Mouse (Mus musculus): ENCODE results near the gene Trpc2. TPM values are rescaled to one million over a fixed set of nuclear protein-coding genes. Genes with fewer than 3 reads are reported as not detected.
"Not testable (repeated sequence)": the region's sequence is repeated elsewhere in the genome, so short reads cannot be mapped to it uniquely, and the experiment has no call there.

The Trpc2 gene
- polyA plus RNA-seq (2014; fragmentation: Nextera tagmentation; extraction: Ambion mirVana) = not detected in 2 replicates

- no peak within 1 kb of the TSS for H3K4me3 ChIP-seq (ENCODE audit: low read depth, low read length)
- no peaks in the 10 kb centered on the region for H3K4me1 ChIP-seq (ENCODE audit: control insufficient read depth, insufficient read depth, low read length)
- no peak for ATAC-seq (replicated peaks; ENCODE audit: insufficient number of reproducible peaks, low FRiP score, low TSS enrichment)
- H3K4me2 ChIP-seq = no peak within 1 kb of the TSS
- 89% methylated on average over 5 of the region's 5 CpGs for whole genome bisulfite sequencing (ENCODE audit: insufficient replicate concordance)
- H3K27me3 ChIP-seq (ENCODE audit: control insufficient read depth, insufficient read depth, low read length) = no peaks in the 10 kb centered on the region
- peaks cover 30% of the 10 kb centered on the region for H3K36me3 ChIP-seq (ENCODE audit: control insufficient read depth, insufficient read depth, low read length)
- H3K9me3 ChIP-seq (replicated peaks; ENCODE audit: control insufficient read depth, low read length) = no peaks in the 10 kb centered on the region
- H3K27ac ChIP-seq (ENCODE audit: low read depth, low read length) = no peak within 1 kb of the TSS
- H3K9ac ChIP-seq (ENCODE audit: low read depth, low read length) = no peak within 1 kb of the TSS
Observed at GRCm38 (mm10) chr7:102082816-102083215, at the start of gene Trpc2. Trpc2 (plus strand) TSS chr7:102083116.

GRCm38 (mm10) chr7:102034904-102035303 is 48.0 kb upstream of the Trpc2 start:
- ATAC-seq (replicated peaks; ENCODE audit: insufficient number of reproducible peaks, low FRiP score, low TSS enrichment) = no peak
- H3K4me1 ChIP-seq (ENCODE audit: control insufficient read depth, insufficient read depth, low read length) = no peaks in the 10 kb centered on the region
- H3K27ac ChIP-seq (ENCODE audit: low read depth, low read length) = no peak overlapping the region
- H3K27me3 ChIP-seq (ENCODE audit: control insufficient read depth, insufficient read depth, low read length) = no peaks in the 10 kb centered on the region
- H3K36me3 ChIP-seq (ENCODE audit: control insufficient read depth, insufficient read depth, low read length) = peaks cover 29% of the 10 kb centered on the region
- no peaks in the 10 kb centered on the region for H3K9me3 ChIP-seq (replicated peaks; ENCODE audit: control insufficient read depth, low read length)
- no peak overlapping the region for H3K4me2 ChIP-seq
- 93% methylated on average over 1 of the region's 1 CpGs for WGBS (ENCODE audit: insufficient replicate concordance)
- H3K4me3 ChIP-seq (ENCODE audit: low read depth, low read length) = no peak overlapping the region
- H3K9ac ChIP-seq (ENCODE audit: low read depth, low read length) = no peak overlapping the region

GRCm38 (mm10) chr7:102035534-102035933 is 47.4 kb upstream of the Trpc2 start:
- no peak overlapping the region for H3K27ac ChIP-seq (ENCODE audit: low read depth, low read length)
- H3K36me3 ChIP-seq (ENCODE audit: control insufficient read depth, insufficient read depth, low read length) = peaks cover 29% of the 10 kb centered on the region
- no peak for ATAC-seq (replicated peaks; ENCODE audit: insufficient number of reproducible peaks, low FRiP score, low TSS enrichment)
- H3K4me3 ChIP-seq (ENCODE audit: low read depth, low read length) = no peak overlapping the region
- H3K4me1 ChIP-seq (ENCODE audit: control insufficient read depth, insufficient read depth, low read length) = no peaks in the 10 kb centered on the region
- H3K9me3 ChIP-seq (replicated peaks; ENCODE audit: control insufficient read depth, low read length) = no peaks in the 10 kb centered on the region
- no peak overlapping the region for H3K9ac ChIP-seq (ENCODE audit: low read depth, low read length)
- 90% methylated on average over 2 of the region's 2 CpGs for WGBS (ENCODE audit: insufficient replicate concordance)
- no peak overlapping the region for H3K4me2 ChIP-seq
- no peaks in the 10 kb centered on the region for H3K27me3 ChIP-seq (ENCODE audit: control insufficient read depth, insufficient read depth, low read length)

- H3K4me1 ChIP-seq (ENCODE audit: control insufficient read depth, insufficient read depth, low read length) = no peaks in the 10 kb centered on the region
- H3K9ac ChIP-seq (ENCODE audit: low read depth, low read length) = no peak overlapping the region
- H3K9me3 ChIP-seq (replicated peaks; ENCODE audit: control insufficient read depth, low read length) = no peaks in the 10 kb centered on the region
- H3K27me3 ChIP-seq (ENCODE audit: control insufficient read depth, insufficient read depth, low read length) = no peaks in the 10 kb centered on the region
- 90% methylated on average over 3 of the region's 3 CpGs for WGBS (ENCODE audit: insufficient replicate concordance)
- H3K36me3 ChIP-seq (ENCODE audit: control insufficient read depth, insufficient read depth, low read length) = peaks cover 32% of the 10 kb centered on the region
- H3K4me3 ChIP-seq (ENCODE audit: low read depth, low read length) = no peak overlapping the region
- no peak for ATAC-seq (replicated peaks; ENCODE audit: insufficient number of reproducible peaks, low FRiP score, low TSS enrichment)
- no peak overlapping the region for H3K4me2 ChIP-seq
- no peak overlapping the region for H3K27ac ChIP-seq (ENCODE audit: low read depth, low read length)
Observed at GRCm38 (mm10) chr7:102037318-102037717, 45.6 kb upstream of the Trpc2 start.

- WGBS (ENCODE audit: insufficient replicate concordance) = 72% methylated on average over 2 of the region's 2 CpGs
- ATAC-seq (replicated peaks; ENCODE audit: insufficient number of reproducible peaks, low FRiP score, low TSS enrichment) = no peak
- Histone ChIP-seq H3K9ac (ENCODE audit: low read depth, low read length) (no peak overlapping the region), H3K27me3 (ENCODE audit: control insufficient read depth, insufficient read depth, low read length) (no peaks in the 10 kb centered on the region), H3K4me1 (ENCODE audit: control insufficient read depth, insufficient read depth, low read length) (no peaks in the 10 kb centered on the region), H3K4me3 (ENCODE audit: low read depth, low read length) (no peak overlapping the region), H3K9me3 (replicated peaks; ENCODE audit: control insufficient read depth, low read length) (no peaks in the 10 kb centered on the region), H3K4me2 (no peak overlapping the region), H3K36me3 (ENCODE audit: control insufficient read depth, insufficient read depth, low read length) (peaks cover 22% of the 10 kb centered on the region), H3K27ac (ENCODE audit: low read depth, low read length) (no peak overlapping the region)
Observed at GRCm38 (mm10) chr7:102042314-102042713, 40.6 kb upstream of the Trpc2 start.

- not testable (repeated sequence) for H3K36me3 ChIP-seq (ENCODE audit: control insufficient read depth, insufficient read depth, low read length); H3K9me3 ChIP-seq (replicated peaks; ENCODE audit: control insufficient read depth, low read length); H3K27ac ChIP-seq (ENCODE audit: low read depth, low read length); H3K4me1 ChIP-seq (ENCODE audit: control insufficient read depth, insufficient read depth, low read length); H3K9ac ChIP-seq (ENCODE audit: low read depth, low read length); H3K4me3 ChIP-seq (ENCODE audit: low read depth, low read length); ATAC-seq (replicated peaks; ENCODE audit: insufficient number of reproducible peaks, low FRiP score, low TSS enrichment); H3K27me3 ChIP-seq (ENCODE audit: control insufficient read depth, insufficient read depth, low read length); H3K4me2 ChIP-seq
Observed at GRCm38 (mm10) chr7:102048524-102048923, 34.4 kb upstream of the Trpc2 start.

- ATAC-seq (replicated peaks; ENCODE audit: insufficient number of reproducible peaks, low FRiP score, low TSS enrichment) = no peak
- Histone ChIP-seq H3K9ac (ENCODE audit: low read depth, low read length) (no peak overlapping the region), H3K4me3 (ENCODE audit: low read depth, low read length) (no peak overlapping the region), H3K4me2 (no peak overlapping the region), H3K9me3 (replicated peaks; ENCODE audit: control insufficient read depth, low read length) (no peaks in the 10 kb centered on the region), H3K36me3 (ENCODE audit: control insufficient read depth, insufficient read depth, low read length) (0 out of 2 replicates have a peak, but pooled peaks cover 2% of the 10 kb centered on the region), H3K27me3 (ENCODE audit: control insufficient read depth, insufficient read depth, low read length) (no peaks in the 10 kb centered on the region), H3K4me1 (ENCODE audit: control insufficient read depth, insufficient read depth, low read length) (peaks cover 11% of the 10 kb centered on the region), H3K27ac (ENCODE audit: low read depth, low read length) (no peak overlapping the region)
- WGBS (ENCODE audit: insufficient replicate concordance) = 70% methylated on average over 3 of the region's 3 CpGs
Observed at GRCm38 (mm10) chr7:102061353-102061752, 21.6 kb upstream of the Trpc2 start.

GRCm38 (mm10) chr7:102062203-102062602 is 20.7 kb upstream of the Trpc2 start:
- 0 out of 2 replicates have a peak, but pooled peaks cover 2% of the 10 kb centered on the region for H3K36me3 ChIP-seq (ENCODE audit: control insufficient read depth, insufficient read depth, low read length)
- no peak overlapping the region for H3K4me2 ChIP-seq
- no peak for ATAC-seq (replicated peaks; ENCODE audit: insufficient number of reproducible peaks, low FRiP score, low TSS enrichment)
- no peak overlapping the region for H3K27ac ChIP-seq (ENCODE audit: low read depth, low read length)
- WGBS (ENCODE audit: insufficient replicate concordance) = 78% methylated on average over 1 of the region's 1 CpGs
- no peak overlapping the region for H3K4me3 ChIP-seq (ENCODE audit: low read depth, low read length)
- H3K9me3 ChIP-seq (replicated peaks; ENCODE audit: control insufficient read depth, low read length) = no peaks in the 10 kb centered on the region
- H3K27me3 ChIP-seq (ENCODE audit: control insufficient read depth, insufficient read depth, low read length) = no peaks in the 10 kb centered on the region
- no peak overlapping the region for H3K9ac ChIP-seq (ENCODE audit: low read depth, low read length)
- H3K4me1 ChIP-seq (ENCODE audit: control insufficient read depth, insufficient read depth, low read length) = peaks cover 14% of the 10 kb centered on the region

GRCm38 (mm10) chr7:102063891-102064290 is 19.0 kb upstream of the Trpc2 start:
- no peaks in the 10 kb centered on the region for H3K27me3 ChIP-seq (ENCODE audit: control insufficient read depth, insufficient read depth, low read length)
- 0 out of 2 replicates have a peak, but pooled peaks cover 2% of the 10 kb centered on the region for H3K36me3 ChIP-seq (ENCODE audit: control insufficient read depth, insufficient read depth, low read length)
- peak overlapping the region; percentile 87 for H3K4me2 ChIP-seq
- peaks cover 14% of the 10 kb centered on the region for H3K4me1 ChIP-seq (ENCODE audit: control insufficient read depth, insufficient read depth, low read length)
- ATAC-seq (replicated peaks; ENCODE audit: insufficient number of reproducible peaks, low FRiP score, low TSS enrichment) = no peak
- peak overlapping the region; percentile 82 for H3K4me3 ChIP-seq (ENCODE audit: low read depth, low read length)
- 51% methylated on average over 9 of the region's 9 CpGs for WGBS (ENCODE audit: insufficient replicate concordance)
- no peaks in the 10 kb centered on the region for H3K9me3 ChIP-seq (replicated peaks; ENCODE audit: control insufficient read depth, low read length)
- no peak overlapping the region for H3K27ac ChIP-seq (ENCODE audit: low read depth, low read length)
- no peak overlapping the region for H3K9ac ChIP-seq (ENCODE audit: low read depth, low read length)

All from heart, embryonic 11.5 days (tissue).